Mouse (Mus musculus): ENCODE results near the gene Ptpn18.
A peak's percentile ranks its signal among the peaks of the same experiment; 100 is the strongest.
"Not testable (repeated sequence)": the region's sequence is repeated elsewhere in the genome, so short reads cannot be mapped to it uniquely, and the experiment has no call there.

The Ptpn18 gene

DNA sequence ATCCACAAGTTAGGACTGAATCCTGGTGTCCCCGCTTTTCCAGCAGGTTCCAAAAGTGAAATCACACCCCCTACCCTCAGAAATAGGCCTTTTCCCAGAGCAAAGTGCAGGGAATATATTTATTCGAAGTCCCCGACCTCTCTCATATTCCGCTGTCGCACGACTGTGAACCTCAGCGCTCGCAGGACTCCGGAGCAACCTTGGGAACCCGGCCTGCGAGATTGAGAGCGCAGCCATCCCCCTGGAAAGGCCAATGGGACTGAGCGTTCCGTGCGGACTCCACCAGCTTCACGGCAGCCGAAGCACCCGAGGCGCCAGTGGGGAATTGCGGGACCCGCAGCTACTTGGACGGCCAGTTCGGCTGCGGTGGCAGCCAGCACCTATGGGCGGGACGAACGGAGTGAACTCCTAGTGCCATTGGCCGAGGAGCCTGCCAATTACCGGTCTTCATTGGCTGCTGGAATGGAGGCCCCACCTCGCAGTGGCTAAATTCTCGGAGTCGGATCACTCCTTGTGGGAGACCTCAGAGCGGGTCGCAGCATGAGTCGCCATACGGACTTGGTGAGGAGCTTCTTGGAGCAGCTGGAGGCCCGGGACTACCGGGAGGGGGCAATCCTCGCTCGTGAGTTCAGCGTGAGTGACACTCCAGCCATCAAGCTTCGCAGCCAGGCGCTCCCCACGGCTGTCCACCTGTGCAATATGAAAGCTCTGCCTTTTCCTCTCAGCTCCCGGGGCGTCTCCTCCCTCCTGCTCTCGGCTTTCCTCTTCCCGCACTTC is at the start of gene Ptpn18:
Gene Ptpn18 (plus strand): TSS at position 479 of the 777 bp plus-strand sequence.
- DNase-seq (ENCODE audit: low spot score) = peak; percentile 73

- DNase-seq (ENCODE audit: low spot score) = no peak
These were observed 31.1 kb upstream of the Ptpn18 start for GRCm38 (mm10) chr1:34428466-34428865.

DNA sequence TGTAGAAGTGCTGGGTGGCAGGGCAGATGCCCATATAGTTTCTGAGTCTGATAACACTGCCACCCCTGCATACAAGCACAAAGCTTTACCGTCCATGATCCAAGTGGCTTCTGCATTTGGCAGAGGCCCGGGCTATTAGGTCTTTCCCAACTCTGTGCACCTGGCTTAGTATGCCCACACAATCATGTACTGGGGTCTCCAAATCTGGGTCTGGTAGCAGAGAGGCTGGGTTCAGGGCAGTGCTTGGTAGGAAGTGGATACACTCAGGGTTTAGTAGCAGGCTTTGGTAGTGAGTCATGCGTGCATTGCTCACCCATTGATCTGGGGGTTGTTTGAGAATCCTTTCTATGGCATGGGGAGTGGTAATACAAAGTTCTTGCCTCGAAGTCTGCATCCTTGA is 30.3 kb upstream of the Ptpn18 start:
- no peak for DNase-seq (ENCODE audit: low spot score)

- no peak for DNase-seq (ENCODE audit: low spot score)
These were observed 28.6 kb upstream of the Ptpn18 start for GRCm38 (mm10) chr1:34430981-34431380.

GRCm38 (mm10) chr1:34431431-34431830 is 28.1 kb upstream of the Ptpn18 start:
- no peak for DNase-seq (ENCODE audit: low spot score)

DNA sequence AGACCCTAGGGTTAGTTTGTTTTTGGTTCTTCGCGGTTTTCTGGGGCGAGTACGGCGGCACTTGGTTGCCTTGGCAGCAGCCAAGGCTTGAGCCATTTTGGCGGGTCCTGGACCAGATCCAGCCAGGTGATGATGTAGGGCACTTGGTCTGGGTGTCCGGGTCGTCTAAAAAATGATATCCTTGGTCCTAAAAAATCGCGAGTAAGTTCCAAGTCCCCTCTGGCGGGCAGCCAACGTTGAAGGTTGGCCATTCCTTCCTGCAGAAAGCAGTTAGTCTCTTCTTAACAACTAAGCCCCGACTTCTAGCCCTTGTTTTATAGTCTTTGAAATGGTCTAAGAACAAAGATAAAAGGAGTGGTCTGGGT is 27.2 kb upstream of the Ptpn18 start:
- DNase-seq (ENCODE audit: low spot score) = no peak

- DNase-seq (ENCODE audit: low spot score) = no peak
These were observed 26.6 kb upstream of the Ptpn18 start for GRCm38 (mm10) chr1:34432776-34433481.

- no peak for DNase-seq (ENCODE audit: low spot score)
These were observed 25.6 kb upstream of the Ptpn18 start for GRCm38 (mm10) chr1:34433891-34434521.

GRCm38 (mm10) chr1:34434660-34435160 is 24.9 kb upstream of the Ptpn18 start:
- DNase-seq (ENCODE audit: low spot score) = peak; percentile 74

DNA sequence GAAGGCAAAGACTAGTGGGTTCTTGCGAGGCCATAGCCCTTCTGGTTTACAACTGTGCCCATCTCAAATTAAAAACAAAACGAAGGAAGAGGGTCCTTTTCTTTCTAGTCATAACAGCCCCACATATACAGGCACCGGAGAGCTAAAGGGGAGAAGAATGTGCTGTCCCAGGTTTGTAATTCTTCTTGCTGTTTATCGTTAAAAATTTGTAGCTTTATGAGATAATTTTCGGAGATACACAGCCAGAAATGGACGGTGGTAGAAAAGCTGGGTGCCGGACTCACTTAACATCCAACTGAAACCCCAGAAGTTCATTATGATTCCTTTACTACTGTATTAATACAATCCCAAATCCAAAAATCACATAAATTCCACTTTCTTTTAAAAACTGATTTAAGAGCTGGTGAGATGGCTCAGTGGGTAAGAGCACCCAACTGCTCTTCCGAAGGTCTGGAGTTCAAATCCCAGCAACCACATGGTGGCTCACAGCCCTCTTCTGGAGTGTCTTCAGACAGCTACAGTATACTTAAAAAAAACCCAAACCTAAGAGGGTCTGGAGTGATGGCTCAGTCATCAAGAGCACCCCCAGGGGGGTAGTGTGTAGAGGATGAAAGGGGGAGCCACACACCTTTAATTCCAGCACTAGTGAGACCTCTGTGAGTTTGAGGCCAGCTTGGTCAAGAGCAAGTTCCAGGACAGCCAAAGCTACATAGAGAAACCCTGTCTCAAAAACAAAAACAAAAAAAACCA is 24.0 kb upstream of the Ptpn18 start:
- DNase-seq (ENCODE audit: low spot score) = no peak

GRCm38 (mm10) chr1:34436374-34436773 is 23.2 kb upstream of the Ptpn18 start:
- DNase-seq (ENCODE audit: low spot score) = no peak

DNA sequence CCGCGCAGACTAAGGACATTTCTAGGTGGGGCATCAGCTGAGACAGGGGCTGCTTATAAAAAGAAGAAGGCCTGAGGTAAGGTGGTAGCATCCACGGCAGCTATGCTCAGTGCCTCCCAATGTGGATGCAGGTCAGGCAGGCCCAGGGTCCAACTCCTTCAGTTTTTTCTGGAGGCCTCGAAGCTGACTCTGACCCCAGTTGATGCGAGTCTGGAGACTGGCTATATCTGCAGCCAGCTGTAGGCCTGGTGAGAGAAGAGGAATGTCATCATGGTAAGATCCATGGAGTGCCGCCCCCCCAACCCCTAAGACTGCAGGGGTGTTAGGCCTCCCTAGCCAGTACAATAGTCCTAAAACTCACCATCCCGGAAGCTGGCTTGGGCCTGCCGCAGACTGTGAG is 22.2 kb upstream of the Ptpn18 start:
- not testable (repeated sequence) for DNase-seq (ENCODE audit: low spot score)

DNA sequence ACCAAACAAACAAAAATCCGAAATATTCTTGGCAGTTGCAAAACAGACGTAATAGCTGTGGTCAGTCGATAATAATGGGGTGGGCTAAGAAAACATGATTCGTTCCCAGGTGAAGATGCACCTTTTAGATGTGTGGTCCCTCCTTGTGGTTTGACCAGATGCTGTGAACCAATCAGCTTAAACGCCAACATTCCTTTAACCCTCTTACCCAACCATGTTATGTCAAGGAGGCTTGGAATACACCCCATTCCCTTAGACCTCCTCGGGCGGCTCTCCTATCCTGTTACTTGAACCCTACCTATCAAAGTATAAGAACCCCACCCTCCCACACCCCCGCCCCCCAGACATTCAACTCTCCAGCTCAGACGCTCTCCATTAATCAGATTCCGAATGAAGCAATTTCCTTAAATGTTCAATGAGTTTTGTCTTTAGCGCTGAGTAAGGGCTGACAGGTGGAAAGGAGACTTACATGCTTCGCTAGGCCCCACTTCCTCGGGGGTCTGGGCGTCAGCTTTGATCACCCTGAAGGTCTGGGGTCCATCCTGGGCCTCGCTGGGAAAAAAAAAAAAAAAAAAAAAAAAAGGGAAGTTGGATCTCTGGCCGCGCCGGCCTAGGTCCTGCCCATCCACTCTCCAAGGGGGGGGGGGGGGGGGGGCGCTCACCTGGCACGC is 21.0 kb upstream of the Ptpn18 start:
- DNase-seq (ENCODE audit: low spot score) = no peak

DNA sequence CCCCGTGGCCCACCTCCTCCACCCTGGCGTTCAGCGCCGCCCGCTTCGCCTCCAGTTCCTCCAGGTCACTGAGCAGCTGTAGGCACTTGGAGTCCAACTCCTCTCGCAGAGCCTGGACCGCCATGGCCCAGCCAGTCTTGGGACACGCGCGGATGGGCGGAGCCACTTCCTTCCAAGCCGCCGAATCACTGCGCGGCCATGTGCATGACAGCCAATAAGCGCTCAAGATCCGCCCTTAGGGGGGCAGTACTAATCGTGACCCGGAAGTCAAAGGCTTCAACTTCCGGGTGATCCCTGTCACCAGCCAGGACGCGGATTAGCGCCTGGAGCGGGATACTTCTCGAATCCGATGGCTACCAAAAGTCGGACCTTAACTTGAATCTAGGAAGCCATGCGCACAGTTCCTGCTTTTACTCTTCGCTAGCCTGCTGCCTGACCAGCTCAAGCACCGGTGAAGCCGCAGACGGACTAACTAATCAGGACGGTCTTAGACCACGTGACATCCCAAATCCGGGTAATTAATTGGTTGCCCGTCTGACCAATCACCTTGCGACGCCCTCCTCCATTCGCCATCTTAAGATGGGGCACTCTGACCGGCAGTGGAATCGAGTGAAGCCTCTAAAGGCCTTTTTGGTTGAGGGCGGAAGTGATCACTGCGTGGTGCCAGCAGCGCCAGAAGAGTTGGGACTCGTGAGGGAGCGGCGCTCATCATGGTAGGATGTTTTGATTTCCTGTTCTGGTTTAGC is 20.2 kb upstream of the Ptpn18 start, which contains the start of the genes Ccdc115 and Imp4:
Gene Ccdc115 (minus strand): TSS at position 458 of the 746 bp plus-strand sequence.
Gene Imp4 (plus strand): TSS at position 637 of the 746 bp plus-strand sequence.
- peak; percentile 97 for DNase-seq (ENCODE audit: low spot score)

GRCm38 (mm10) chr1:34439961-34440630 is 19.5 kb upstream of the Ptpn18 start:
- no peak for DNase-seq (ENCODE audit: low spot score)

DNA sequence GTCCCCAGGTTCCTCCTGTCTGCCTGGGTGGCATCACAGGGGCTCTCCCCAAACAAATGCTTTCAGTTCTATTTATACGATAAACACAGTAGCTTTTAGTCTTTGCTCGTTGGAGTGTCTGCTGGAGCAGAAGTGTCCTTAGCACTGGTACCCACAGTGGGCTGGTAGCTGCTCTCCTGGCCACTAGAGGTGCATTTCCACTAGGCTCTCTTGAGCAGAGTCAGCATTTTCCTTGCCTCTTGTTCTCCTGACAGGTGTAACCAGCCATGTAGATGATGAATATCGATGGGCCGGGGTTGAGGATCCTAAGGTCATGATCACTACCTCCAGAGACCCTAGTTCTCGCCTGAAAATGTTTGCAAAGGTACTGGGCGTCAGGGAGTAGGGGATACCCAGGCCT is 16.4 kb upstream of the Ptpn18 start:
- DNase-seq (ENCODE audit: low spot score) = no peak

DNA sequence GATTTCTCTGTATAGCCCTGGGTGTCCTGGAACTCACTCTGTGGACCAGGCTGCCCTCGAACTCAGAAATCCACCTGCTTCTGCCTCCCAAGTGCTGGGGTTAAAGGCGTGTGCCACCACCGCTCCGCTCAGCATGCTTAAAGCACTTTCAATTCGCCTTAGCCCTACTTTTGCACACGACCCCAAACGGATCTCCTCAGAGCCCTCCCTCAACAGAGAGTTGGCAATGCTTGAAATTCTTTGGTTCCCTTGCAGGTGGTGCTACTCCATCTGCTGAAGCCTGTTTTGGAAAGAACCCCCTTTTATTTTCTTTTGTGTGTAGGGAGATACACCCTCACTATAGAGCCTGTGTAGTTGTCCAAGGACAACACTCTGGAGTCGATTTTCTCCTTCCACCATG is 1.1 kb upstream of the Ptpn18 start:
- no peak for DNase-seq (ENCODE audit: low spot score)

- DNase-seq (ENCODE audit: low spot score) = no peak
These were observed 489 bp downstream of the Ptpn18 start for GRCm38 (mm10) chr1:34460061-34460441.

DNA sequence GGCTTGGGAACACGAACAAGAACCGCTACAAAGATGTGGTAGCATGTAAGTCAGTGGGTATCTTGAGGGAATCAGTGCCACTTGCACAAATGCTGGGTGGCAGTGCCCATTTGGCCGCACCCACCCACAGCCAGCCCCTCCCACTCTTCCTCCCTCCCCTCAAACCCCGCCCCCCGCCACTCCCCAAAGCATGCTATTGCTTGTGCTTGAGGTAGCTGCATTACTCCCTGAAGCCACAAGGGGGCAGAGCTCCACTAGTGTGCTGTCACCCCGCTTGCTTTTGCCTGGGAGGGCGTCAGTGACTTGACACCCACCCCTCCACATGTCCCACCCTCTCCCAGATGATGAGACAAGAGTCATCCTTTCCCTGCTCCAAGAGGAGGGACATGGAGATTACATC is 3.2 kb downstream of the Ptpn18 start:
- no peak for DNase-seq (ENCODE audit: low spot score)

GRCm38 (mm10) chr1:34464310-34464817 is 4.8 kb downstream of the Ptpn18 start:
- no peak for DNase-seq (ENCODE audit: low spot score)

All from left cerebral cortex, adult 11 months (tissue).